Mouse (Mus musculus): ENCODE results near the gene Rabac1. TPM values are rescaled to one million over a fixed set of nuclear protein-coding genes. Genes with fewer than 3 reads are reported as not detected.

The Rabac1 gene
- total RNA-seq, 2 experiments from 2014 or later = 303 to 313 TPM

DNA sequence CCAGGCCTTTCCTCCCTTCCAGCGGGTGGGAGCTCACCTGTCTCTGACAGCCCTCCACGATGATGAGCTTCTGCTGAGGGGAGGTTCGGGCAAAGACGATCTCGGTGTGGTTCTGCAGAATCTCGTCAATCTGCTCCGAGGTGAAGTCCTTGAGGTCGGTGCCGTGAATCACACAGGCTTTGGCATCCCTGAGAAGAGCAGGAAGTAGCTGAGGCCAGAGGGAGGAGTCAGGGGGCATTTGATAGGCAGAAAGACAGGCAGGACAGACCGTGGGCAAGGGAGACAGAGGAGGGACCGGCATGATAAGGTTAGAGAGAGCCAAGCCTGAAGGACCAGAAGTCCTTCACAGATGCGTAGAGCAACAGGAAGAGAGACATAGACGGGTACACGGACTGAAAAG lies 15.4 kb upstream of the Rabac1 start:
- no peak for DNase-seq (ENCODE audit: low spot score in 2 of 2)
- intact Hi-C loops (cut with DNase I) = no loop called here

DNA sequence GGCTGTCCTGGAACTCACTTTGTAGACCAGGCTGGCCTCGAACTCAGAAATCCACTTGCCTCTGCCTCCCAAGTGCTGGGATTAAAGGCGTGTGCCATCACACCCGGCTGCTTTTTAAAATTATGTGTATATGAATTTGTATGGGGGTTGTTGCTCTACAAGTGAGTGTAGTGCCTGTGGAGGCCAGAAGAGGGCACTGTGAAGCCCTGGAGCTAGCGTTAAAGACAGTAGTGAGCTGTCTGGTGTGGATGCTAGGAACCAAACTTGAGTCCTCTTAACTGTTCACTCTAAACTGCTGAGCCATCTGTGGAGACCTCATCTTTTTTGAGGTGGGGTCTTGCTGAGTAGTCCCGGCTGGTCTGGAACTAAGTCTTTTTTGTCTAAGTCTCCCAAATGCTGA lies 13.2 kb upstream of the Rabac1 start:
- DNase-seq (ENCODE audit: low spot score in 2 of 2) = no peak
- intact Hi-C loops (cut with DNase I) = no loop called here

- intact Hi-C loops (cut with DNase I) = no loop called here
- no peak for DNase-seq (ENCODE audit: low spot score in 2 of 2)
These were observed 11.8 kb upstream of the Rabac1 start for GRCm38 (mm10) chr7:24984307-24984706.

GRCm38 (mm10) chr7:24983396-24983795 lies 10.8 kb upstream of the Rabac1 start:
- DNase-seq (ENCODE audit: low spot score in 2 of 2) = no peak
- intact Hi-C loops (cut with DNase I) = no loop called here

DNA sequence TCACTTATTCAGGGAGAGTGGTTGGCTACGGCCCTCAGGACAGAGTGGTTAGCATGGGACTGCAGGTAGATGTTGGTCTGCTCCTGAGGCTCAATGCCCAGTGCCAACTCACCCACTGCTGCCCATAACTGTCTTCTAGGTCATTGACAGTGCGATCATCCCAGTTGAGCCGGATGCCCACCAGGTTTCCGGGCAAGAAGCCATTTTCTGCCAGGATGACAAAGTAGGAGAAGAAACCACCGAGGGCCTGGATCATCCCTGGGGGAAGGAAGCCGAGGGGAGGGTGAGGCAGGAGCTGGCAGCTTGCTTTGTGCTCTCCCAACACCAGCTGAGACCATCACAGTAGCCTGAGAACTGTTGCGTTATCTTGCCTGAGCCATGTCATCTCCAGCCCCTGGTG lies 7.9 kb upstream of the Rabac1 start:
- no peak for DNase-seq (ENCODE audit: low spot score in 2 of 2)
- intact Hi-C loops (cut with DNase I) = no loop called here

DNA sequence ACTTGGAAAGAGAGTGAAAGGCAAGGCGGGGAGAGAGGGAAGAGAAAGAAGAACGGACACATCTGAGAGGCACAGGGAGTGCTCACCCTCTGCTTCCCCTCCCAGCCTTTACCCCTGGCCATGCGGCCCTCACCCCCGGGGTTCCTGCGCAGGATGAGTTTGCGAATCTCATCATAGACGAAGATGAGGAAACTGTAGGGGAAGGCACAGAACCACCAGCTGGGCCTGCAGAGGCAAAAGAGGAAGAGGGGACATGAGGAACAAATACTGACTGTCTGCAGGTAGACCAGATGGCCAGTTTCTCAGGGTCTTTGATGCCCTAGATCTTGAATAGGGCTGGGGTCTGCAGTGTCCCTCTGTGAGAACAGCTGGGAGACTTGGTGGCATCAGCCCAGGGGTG lies 6.2 kb upstream of the Rabac1 start:
- intact Hi-C loops (cut with DNase I) = no loop called here
- no peak for DNase-seq (ENCODE audit: low spot score in 2 of 2)

DNA sequence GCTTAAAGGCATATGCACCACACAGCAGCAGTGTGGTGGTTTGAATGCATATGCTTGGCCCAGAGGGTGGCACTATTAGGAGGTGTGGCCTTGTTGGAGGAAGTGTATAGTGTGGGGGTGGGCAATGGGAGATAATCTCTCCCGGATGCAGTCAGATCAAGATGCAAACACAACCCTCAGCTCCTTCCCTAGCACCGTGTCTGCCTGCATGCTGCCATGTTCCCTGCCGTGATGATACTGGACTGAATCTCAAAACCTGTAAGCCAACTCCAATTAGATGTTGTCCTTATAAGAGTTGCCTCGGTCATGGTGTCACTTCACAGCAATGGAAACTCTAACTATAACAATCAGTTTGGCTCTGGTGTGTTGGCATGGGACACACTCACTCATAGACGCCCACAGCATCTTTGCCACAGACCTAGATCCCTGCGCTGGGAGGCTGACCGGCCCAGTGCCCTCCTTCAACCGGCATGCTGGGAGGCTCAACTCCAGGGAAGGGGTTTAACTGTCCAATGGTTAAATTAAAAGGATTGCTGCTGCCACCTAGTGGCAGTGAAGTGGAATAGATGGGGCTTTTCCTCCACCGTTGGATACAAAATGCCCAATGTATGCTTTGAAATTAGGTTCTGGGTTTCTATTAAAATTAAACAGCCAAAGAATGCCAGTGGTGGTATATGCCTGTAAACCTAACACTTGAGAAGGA lies 2.5 kb upstream of the Rabac1 start:
- DNase-seq (ENCODE audit: low spot score in 2 of 2) = peak in 1 of 2 experiments; percentile 61
- intact Hi-C loops (cut with DNase I) = no loop called here

DNA sequence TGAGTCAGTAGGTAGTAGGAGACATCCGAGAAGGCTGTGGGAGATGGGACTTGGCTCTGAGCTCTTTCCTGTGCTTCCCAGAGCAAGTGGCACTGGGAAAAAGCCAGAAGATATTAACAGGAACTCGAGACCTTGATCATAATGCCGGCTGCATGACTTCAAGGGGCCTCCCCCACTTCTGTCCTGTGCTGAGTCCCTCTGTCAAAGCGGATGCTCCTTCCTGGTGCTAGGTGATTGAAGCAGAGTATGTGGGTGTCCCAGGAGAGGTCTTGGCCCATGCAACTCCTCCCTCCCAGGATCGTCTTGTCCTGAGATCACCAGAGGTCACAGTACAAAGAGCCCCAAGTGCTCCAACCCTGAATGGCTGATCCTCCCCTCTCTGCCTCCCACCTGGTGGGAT lies 1.3 kb upstream of the Rabac1 start:
- intact Hi-C loops (cut with DNase I) = no loop called here
- DNase-seq (ENCODE audit: low spot score in 2 of 2) = peak in 1 of 2 experiments; percentile 25

- DNase-seq (ENCODE audit: low spot score in 2 of 2) = no peak
- intact Hi-C loops (cut with DNase I) = no loop called here
These were observed 654 bp upstream of the Rabac1 start for GRCm38 (mm10) chr7:24973208-24973607.

- DNase-seq (ENCODE audit: low spot score in 2 of 2) = no peak
- intact Hi-C loops (cut with DNase I) = no loop called here
These were observed 1.1 kb downstream of the Rabac1 start for GRCm38 (mm10) chr7:24971261-24971971.

GRCm38 (mm10) chr7:24970341-24970740 lies 2.2 kb downstream of the Rabac1 start:
- intact Hi-C loops (cut with DNase I) = no loop called here
- DNase-seq (ENCODE audit: low spot score in 2 of 2) = no peak

- intact Hi-C loops (cut with DNase I) = loop anchor here (5.0 kb wide), 1 partner anchor 38 kb away; no protein-coding TSS in a partner anchor
- DNase-seq (ENCODE audit: low spot score in 2 of 2) = peak; percentile 38 to 70
These were observed 2.7 kb downstream of the Rabac1 start for GRCm38 (mm10) chr7:24969805-24970204.

- intact Hi-C loops (cut with DNase I) = loop anchor here (5.0 kb wide), 1 partner anchor 36 kb away; no protein-coding TSS in a partner anchor
- DNase-seq (ENCODE audit: low spot score in 2 of 2) = no peak
These were observed 4.1 kb downstream of the Rabac1 start for GRCm38 (mm10) chr7:24968463-24968862.

- DNase-seq (ENCODE audit: low spot score in 2 of 2) = no peak
- intact Hi-C loops (cut with DNase I) = loop anchor here (2.0 to 5.0 kb wide), 2 partner anchors 36 to 77 kb away; no protein-coding TSS in a partner anchor
These were observed 4.6 kb downstream of the Rabac1 start for GRCm38 (mm10) chr7:24967966-24968365.

DNA sequence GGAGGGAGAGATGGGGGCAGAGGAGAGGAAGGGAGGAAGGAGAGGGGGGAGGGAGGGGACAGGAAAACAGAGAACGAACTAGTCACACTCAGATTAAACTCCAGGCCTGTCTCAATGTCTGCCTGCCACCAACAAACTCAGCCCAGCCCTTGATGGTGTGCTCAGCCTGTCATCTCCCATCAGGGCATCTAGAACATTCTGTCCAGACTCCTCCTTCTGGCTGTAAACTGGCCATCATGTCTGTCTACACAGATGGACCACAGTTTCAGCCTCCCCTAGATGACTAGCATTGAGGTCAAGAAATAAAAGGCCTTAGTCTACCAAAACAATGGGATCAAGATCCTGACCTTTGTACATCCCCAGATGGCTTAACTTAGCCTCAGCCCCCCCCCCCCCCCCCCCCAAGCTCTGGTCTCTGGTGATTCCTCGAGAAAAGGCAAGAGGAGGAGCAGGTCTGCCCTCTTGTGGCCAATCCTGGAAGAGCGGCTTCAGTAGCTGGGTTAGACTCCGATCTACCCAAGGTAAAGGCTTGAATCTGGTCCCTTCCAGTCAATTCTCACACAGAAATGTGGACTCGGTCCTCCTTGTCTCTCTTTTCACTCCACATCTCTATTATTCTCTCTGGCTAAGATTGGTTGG lies 7.5 kb downstream of the Rabac1 start:
- intact Hi-C loops (cut with DNase I) = loop anchor here (5.0 kb wide), 1 partner anchor 33 kb away; no protein-coding TSS in a partner anchor
- peak; percentile 89 to 92 for DNase-seq (ENCODE audit: low spot score in 2 of 2)

DNA sequence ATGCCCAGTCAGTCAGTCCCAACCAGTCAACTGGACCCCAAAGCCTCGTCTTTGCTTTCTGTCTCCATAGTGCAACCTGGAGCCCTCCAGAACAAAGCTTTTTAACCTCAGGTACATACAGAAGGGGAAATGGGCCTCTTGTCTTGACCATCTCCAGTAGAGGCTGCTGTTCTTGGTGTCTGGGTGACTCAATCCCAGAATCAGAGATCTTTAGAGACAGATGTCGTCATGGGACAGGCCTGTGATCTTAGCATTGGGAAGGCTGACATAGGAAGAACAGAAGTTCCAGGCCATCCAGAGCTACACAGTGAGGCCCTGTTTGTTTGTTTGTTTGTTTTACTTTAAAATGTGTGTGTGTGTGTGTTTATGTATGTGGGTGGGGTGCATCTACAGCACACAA lies 8.3 kb downstream of the Rabac1 start:
- intact Hi-C loops (cut with DNase I) = no loop called here
- no peak for DNase-seq (ENCODE audit: low spot score in 2 of 2)

DNA sequence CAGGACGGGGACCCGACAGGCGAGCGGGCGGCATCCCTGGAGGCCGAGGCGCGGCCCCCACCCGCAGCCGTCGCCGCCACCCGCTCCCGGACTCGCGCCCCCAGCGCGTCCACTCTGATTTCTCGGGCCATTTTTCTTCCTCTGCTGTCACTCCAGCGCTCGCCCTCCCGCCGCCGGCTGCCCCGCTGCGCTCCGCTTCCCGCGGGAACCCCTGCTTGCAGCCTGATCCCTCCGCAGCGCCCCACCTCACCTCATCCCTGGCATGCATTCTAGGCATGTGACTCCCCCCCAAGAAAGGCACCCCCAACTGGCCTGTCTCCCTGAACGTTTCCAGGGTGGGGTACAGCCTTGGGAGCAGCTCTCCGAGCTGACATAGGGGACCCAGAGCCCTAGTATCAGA lies 17.3 kb downstream of the Rabac1 start:
- intact Hi-C loops (cut with DNase I) = no loop called here
- DNase-seq (ENCODE audit: low spot score in 2 of 2) = no peak

DNA sequence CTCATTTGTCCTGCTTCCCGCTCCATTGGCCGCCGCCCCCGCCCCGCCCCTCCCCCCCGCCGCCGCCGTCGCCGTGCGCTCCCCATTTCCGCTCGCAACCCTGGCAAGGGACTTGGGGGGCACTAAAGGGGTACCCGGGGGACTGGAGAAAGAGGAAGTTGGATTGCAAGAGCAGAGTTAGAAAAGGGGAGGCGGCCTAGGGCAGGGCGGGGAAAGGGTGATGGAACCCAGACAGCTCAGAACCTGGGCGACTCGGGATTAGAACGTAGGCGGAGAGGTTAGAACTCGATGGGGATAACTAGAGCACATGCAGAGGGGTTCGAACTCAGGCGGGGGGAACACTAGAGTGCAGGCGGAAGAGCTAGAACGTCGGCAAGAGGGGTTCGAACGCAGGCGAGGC lies 18.1 kb downstream of the Rabac1 start:
- no peak for DNase-seq (ENCODE audit: low spot score in 2 of 2)

GRCm38 (mm10) chr7:24953966-24954365 lies 18.6 kb downstream of the Rabac1 start:
- intact Hi-C loops (cut with DNase I) = loop anchor here (5.0 kb wide), 1 partner anchor 47 kb away; no protein-coding TSS in a partner anchor
- no peak for DNase-seq (ENCODE audit: low spot score in 2 of 2)

More for the DNA sequence above, 18.1 kb downstream of the Rabac1 start:
- intact Hi-C loops (cut with DNase I) = loop anchor here (5.0 kb wide), 1 partner anchor 47 kb away; no protein-coding TSS in a partner anchor

DNA sequence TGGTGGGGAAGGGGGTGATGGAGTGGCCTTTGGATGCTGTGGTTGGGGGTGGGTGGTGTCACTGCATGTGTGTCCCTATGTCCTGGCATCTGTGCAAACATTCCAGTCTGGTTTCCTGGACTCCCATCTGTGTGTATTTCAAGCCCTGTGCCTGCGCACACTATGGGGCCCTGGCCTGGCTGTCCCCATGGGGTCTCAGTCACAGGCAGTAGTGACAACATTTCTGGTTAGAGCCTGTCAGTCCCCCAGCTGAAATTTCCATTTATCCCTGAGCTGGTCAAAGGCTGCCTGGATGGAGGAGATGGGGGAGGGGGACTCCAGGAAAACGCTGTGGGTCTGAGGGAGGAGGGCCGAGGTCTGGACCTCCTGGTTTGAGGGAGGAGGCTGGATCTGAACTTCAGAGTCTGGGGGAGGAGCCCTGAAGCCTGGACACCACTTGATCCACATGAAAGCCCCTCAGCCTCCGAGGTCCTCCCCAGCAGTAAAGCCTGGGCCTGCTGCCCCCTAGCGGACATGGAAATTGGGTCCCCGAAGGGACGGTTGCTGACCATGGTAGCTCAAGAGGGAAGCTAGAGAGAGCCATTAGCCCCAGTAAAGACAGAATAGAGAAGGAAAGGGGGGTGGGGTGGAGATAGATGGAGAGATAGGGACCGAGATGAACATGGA lies 22.5 kb downstream of the Rabac1 start:
- intact Hi-C loops (cut with DNase I) = loop anchor here (5.0 kb wide), 1 partner anchor 43 kb away; no protein-coding TSS in a partner anchor

More for the DNA sequence above, 22.5 kb downstream of the Rabac1 start:
- peak in 1 of 2 experiments; percentile 67 for DNase-seq (ENCODE audit: low spot score in 2 of 2)
